Mouse (Mus musculus): ENCODE data around the gene Iqca. TPM values are rescaled to one million over a fixed set of nuclear protein-coding genes. Genes with fewer than 3 reads are reported as not detected.

The Iqca gene
- total RNA-seq, 2 experiments from 2014 or later: 0.69 TPM; not detected in 1

GRCm38 (mm10) chr1:90132402-90132801 is 20.8 kb downstream of the Iqca start:
- no peak for DNase-seq

GRCm38 (mm10) chr1:90131982-90132381 is 21.2 kb downstream of the Iqca start:
- DNase-seq: no peak

- DNase-seq: no peak
These were observed 28.6 kb downstream of the Iqca start for GRCm38 (mm10) chr1:90124561-90124960.

GRCm38 (mm10) chr1:90120706-90121105 is 32.5 kb downstream of the Iqca start:
- DNase-seq: no peak

- DNase-seq: no peak
These were observed 34.0 kb downstream of the Iqca start for GRCm38 (mm10) chr1:90119214-90119613.

- DNase-seq: no peak
These were observed 36.0 kb downstream of the Iqca start for GRCm38 (mm10) chr1:90117207-90117606.

- no peak for DNase-seq
These were observed 38.6 kb downstream of the Iqca start for GRCm38 (mm10) chr1:90114586-90114985.

- DNase-seq: no peak
These were observed 39.5 kb downstream of the Iqca start for GRCm38 (mm10) chr1:90113655-90114244.

GRCm38 (mm10) chr1:90112669-90113068 is 40.5 kb downstream of the Iqca start:
- DNase-seq: no peak

- peak in 1 of 2 experiments; percentile 20 for DNase-seq
These were observed 41.9 kb downstream of the Iqca start for GRCm38 (mm10) chr1:90111198-90111839.

- DNase-seq: no peak
These were observed 49.2 kb downstream of the Iqca start for GRCm38 (mm10) chr1:90103896-90104487.

GRCm38 (mm10) chr1:90100360-90101232 is 52.6 kb downstream of the Iqca start:
- no peak for DNase-seq

- DNase-seq: no peak
These were observed 60.2 kb downstream of the Iqca start for GRCm38 (mm10) chr1:90092816-90093493.

GRCm38 (mm10) chr1:90088192-90088990 is 64.8 kb downstream of the Iqca start:
- no peak for DNase-seq

- no peak for DNase-seq
These were observed 66.7 kb downstream of the Iqca start for GRCm38 (mm10) chr1:90086461-90086860.

- DNase-seq: no peak
These were observed 67.6 kb downstream of the Iqca start for GRCm38 (mm10) chr1:90085526-90086157.

- DNase-seq: no peak
These were observed 76.9 kb downstream of the Iqca start for GRCm38 (mm10) chr1:90076291-90076690.

GRCm38 (mm10) chr1:90074779-90075178 is 78.4 kb downstream of the Iqca start:
- DNase-seq: no peak

- DNase-seq: peak; percentile 7 to 37
These were observed 81.2 kb downstream of the Iqca start for GRCm38 (mm10) chr1:90071812-90072580.

GRCm38 (mm10) chr1:90060599-90060998 is 92.6 kb downstream of the Iqca start:
- peak; percentile 53 to 83 for DNase-seq

Measured in heart, adult 18-20 months (tissue).